Mouse (Mus musculus): Measurements from ENCODE around the gene Pde12.
A peak's percentile ranks its signal among the peaks of the same experiment; 100 is the strongest.

Pde12 gene

GRCm38 (mm10) chr14:26643006-26643624 is 26.6 kb downstream of the Pde12 start:
- peak; percentile 29 for DNase-seq (ENCODE audit: low read depth)

GRCm38 (mm10) chr14:26639961-26640360 is 29.7 kb downstream of the Pde12 start:
- DNase-seq (ENCODE audit: low read depth), result peak; percentile 62

- peak; percentile 24 for DNase-seq (ENCODE audit: low read depth)
Measured at GRCm38 (mm10) chr14:26639251-26639650, 30.4 kb downstream of the Pde12 start.

DNA sequence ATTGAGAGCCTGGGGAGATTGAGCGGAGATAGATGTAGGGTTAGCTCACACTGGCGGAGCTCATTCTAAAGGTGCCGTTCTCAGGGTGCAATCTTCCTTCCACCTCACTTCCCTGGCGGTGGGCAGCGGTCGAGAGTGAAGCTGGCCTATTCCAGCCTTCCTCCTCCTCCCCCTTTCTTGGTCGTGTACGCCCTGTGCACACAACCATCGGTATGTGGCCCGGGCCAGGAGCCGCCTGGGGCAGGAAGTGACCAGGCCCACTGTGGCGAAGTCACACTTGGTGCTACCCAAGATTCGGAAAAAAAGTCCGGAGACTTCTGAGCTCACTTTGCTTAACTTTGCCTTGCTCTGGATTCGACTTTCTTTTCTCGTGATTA is 31.0 kb downstream of the Pde12 start:
- peak; percentile 75 for DNase-seq (ENCODE audit: low read depth)

DNA sequence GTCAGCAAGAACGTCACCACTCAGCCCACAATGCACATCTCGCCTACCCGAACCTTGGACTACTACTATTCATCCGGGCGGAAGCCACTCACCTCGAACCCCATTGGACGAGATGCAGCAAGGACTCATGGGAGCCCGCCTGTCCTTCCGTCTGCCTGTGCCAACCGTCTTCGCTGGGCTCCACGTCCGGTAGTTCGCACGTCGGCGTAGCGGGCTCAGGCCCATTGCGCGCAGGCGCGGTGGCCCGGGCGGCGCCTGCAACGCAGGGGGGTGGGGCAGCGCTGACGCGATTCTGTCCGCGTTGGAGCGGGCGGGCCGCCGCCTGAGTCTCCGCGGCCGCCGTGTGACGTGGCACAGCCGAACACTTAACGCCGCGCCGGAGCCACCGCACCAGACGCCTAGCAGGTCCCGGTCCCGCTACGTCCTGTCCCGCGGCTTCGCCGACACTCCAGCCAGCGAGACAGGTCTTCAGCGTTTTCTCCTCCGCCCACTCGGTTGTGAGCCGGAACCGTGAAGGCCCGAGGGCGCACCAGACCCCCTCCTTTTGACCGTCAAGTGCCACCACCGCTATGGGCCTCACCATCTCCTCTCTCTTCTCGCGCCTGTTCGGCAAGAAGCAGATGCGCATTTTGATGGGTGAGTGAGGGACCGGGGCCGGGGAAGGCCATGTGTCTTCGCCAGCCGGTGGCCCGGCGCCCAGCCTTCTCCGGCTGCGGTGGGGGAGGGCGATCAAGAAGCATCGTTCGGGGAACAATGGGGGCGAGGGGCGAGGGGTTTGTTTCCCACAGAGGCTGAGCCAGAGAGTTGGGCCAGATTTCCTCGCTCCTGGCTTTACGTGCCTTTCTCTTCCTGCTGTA is 31.6 kb downstream of the Pde12 start, which contains the start of gene Arf4:
Gene Arf4 (plus strand): TSS at position 224 of the 857 bp plus-strand sequence.
- DNase-seq (ENCODE audit: low read depth), result peak; percentile 99

DNA sequence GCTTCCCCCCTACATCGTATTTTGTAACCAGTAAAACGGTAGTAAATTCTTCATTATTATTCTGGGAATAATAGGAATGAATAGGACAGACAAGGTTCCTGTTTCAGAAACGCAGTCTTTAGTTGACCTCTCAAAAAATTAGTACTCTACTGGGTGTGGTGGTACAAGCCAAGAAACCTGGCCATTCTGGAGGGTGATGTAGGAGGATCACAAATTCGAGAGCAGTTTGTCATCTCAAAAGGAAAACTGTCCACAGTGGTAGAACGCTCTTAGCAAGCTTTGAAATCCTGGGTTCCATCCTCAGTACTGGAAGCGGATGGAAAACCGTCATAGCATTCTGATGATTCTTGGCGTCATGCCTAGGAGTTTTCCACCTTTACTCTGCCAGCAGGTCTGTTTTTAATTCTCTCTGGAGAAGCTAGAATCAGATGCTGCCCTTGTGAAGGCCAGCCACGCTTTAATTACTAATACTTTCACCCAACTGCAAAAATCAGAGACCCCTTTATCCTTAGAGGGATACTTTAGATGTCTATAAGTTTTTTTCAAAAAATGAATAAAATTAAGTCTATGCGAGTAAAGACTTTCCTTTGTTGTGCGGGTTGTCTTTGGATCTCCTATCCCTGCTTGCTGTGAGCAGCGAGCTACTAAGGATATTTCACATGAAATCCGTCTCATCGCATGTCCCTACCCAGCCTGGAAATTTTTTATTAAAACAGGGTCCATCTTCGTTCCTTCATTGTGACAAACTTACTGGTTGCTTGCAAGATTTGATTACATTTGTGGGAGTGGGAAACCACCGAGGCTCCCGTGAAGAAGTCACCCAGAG is 32.4 kb downstream of the Pde12 start:
- peak; percentile 25 for DNase-seq (ENCODE audit: low read depth)

DNA sequence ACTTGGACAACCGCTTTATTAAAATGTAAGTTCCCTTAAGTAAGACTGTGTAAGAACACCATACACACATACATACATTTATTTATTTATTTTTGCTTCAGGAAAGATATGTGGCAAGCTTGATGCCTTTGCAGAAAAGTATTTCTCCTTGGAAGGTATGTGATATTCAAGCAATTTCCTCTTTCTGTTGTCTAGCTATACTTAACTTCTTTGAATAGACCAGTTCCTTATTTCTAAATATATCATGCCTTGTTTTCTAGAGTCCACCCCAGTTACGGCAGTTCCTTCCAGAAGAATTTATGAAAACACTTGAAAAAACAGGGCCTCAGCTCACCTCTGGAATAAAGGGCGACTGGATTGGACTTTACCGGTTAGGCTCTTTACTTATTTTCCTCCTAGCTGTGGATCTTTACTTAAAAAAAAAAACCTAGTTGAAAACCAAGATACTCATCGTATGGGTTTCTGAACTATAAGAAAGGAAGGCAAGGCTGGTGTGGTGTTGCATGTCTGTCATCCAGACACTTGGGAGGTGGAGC is 43.0 kb downstream of the Pde12 start:
- peak; percentile 31 for DNase-seq (ENCODE audit: low read depth)

DNA sequence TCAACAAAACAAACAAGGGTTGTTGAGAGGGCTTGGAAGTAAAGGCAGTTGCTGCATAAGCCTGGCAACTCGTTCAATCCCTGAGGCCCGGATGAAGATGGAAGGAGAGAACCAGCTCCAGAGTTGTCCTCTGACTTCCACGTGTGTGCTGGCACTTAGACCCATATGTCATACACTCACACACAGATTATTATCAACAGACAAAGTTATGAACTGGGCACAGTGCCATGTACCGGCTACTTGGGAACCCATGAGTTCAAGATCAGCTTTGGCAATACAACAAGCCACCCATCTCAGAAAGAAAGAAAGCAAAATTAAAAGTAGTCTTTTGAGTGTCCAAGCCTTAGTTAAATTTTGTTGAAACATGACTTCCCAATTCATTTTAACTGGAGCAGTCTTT is 44.4 kb downstream of the Pde12 start:
- DNase-seq (ENCODE audit: low read depth), result no peak

- DNase-seq (ENCODE audit: low read depth), result no peak
Measured at GRCm38 (mm10) chr14:26610689-26611088, 59.0 kb downstream of the Pde12 start.

All from 416B (cell line).